Mouse (Mus musculus): ENCODE measurements around the gene Map3k12. TPM values are rescaled to one million over a fixed set of nuclear protein-coding genes. Genes with fewer than 3 reads are reported as not detected.

The Map3k12 gene
- polyA plus RNA-seq, 1 experiment from 2014 or later, result 14.3 TPM

- Histone ChIP-seq H3K4me1 (ENCODE audit: control insufficient read depth, insufficient read depth, low read length) (0 out of 2 replicates have a peak, but pooled peaks cover 3% of the 10 kb centered on the region), H3K27ac (replicated peaks; ENCODE audit: low read depth, low read length) (peak overlapping the region; percentile 90), H3K9ac (ENCODE audit: low read length) (peak overlapping the region; percentile 86), H3K36me3 (ENCODE audit: control insufficient read depth, insufficient read depth, low read length) (peaks cover 8% of the 10 kb centered on the region), H3K4me2 (ENCODE audit: low read depth, severe bottlenecking) (peak overlapping the region; percentile 56), H3K9me3 (ENCODE audit: control insufficient read depth, low read length) (no peaks in the 10 kb centered on the region), H3K4me3 (ENCODE audit: low read depth, low read length) (peak overlapping the region; percentile 70), H3K27me3 (ENCODE audit: control insufficient read depth, insufficient read depth, low read length) (no peaks in the 10 kb centered on the region)
- WGBS, result 1% methylated on average over 30 of the region's 67 CpGs
- DNase-seq (ENCODE audit: low spot score), result peak; percentile 87
- ATAC-seq (ENCODE audit: insufficient number of reproducible peaks, low FRiP score, low TSS enrichment, low read depth), result peak; percentile 40
Observed at GRCm38 (mm10) chr15:102470605-102471294, 46.1 kb downstream of the Map3k12 start.

GRCm38 (mm10) chr15:102470183-102470604, 46.7 kb downstream of the Map3k12 start, which contains the start of gene Pcbp2:
Gene Pcbp2, plus strand, starts transcription at chr15:102470539.
- Histone ChIP-seq H3K9ac (ENCODE audit: low read length) (peak within 1 kb of the TSS; percentile 86), H3K4me2 (ENCODE audit: low read depth, severe bottlenecking) (peak within 1 kb of the TSS; percentile 56), H3K27ac (replicated peaks; ENCODE audit: low read depth, low read length) (peak within 1 kb of the TSS; percentile 90), H3K4me1 (ENCODE audit: control insufficient read depth, insufficient read depth, low read length) (0 out of 2 replicates have a peak, but pooled peaks cover 3% of the 10 kb centered on the region), H3K36me3 (ENCODE audit: control insufficient read depth, insufficient read depth, low read length) (peaks cover 2% of the 10 kb centered on the region; the same call in 1 of the 2 replicates), H3K27me3 (ENCODE audit: control insufficient read depth, insufficient read depth, low read length) (no peaks in the 10 kb centered on the region), H3K9me3 (ENCODE audit: control insufficient read depth, low read length) (no peaks in the 10 kb centered on the region), H3K4me3 (ENCODE audit: low read depth, low read length) (peak within 1 kb of the TSS; percentile 70)
- under 1% methylated on average over 37 of the region's 40 CpGs for WGBS
- DNase-seq (ENCODE audit: low spot score) (peak; percentile 96), ATAC-seq (ENCODE audit: insufficient number of reproducible peaks, low FRiP score, low TSS enrichment, low read depth) (peak; percentile 97)

GRCm38 (mm10) chr15:102468675-102469370, 48.0 kb downstream of the Map3k12 start:
- Histone ChIP-seq H3K4me3 (ENCODE audit: low read depth, low read length) (no peak overlapping the region), H3K36me3 (ENCODE audit: control insufficient read depth, insufficient read depth, low read length) (peaks cover 2% of the 10 kb centered on the region; the same call in 1 of the 2 replicates), H3K27ac (replicated peaks; ENCODE audit: low read depth, low read length) (no peak overlapping the region), H3K27me3 (ENCODE audit: control insufficient read depth, insufficient read depth, low read length) (no peaks in the 10 kb centered on the region), H3K9ac (ENCODE audit: low read length) (no peak overlapping the region), H3K4me1 (ENCODE audit: control insufficient read depth, insufficient read depth, low read length) (0 out of 2 replicates have a peak, but pooled peaks cover 3% of the 10 kb centered on the region), H3K4me2 (ENCODE audit: low read depth, severe bottlenecking) (no peak overlapping the region), H3K9me3 (ENCODE audit: control insufficient read depth, low read length) (no peaks in the 10 kb centered on the region)
- WGBS, result 94% methylated on average over 9 of the region's 9 CpGs
- no peak for DNase-seq (ENCODE audit: low spot score)
- ATAC-seq (ENCODE audit: insufficient number of reproducible peaks, low FRiP score, low TSS enrichment, low read depth), result no peak

- Histone ChIP-seq H3K27ac (replicated peaks; ENCODE audit: low read depth, low read length) (no peak overlapping the region), H3K9ac (ENCODE audit: low read length) (no peak overlapping the region), H3K4me1 (ENCODE audit: control insufficient read depth, insufficient read depth, low read length) (no peaks in the 10 kb centered on the region), H3K4me3 (ENCODE audit: low read depth, low read length) (no peak overlapping the region), H3K9me3 (ENCODE audit: control insufficient read depth, low read length) (no peaks in the 10 kb centered on the region), H3K36me3 (ENCODE audit: control insufficient read depth, insufficient read depth, low read length) (no peaks in the 10 kb centered on the region), H3K27me3 (ENCODE audit: control insufficient read depth, insufficient read depth, low read length) (no peaks in the 10 kb centered on the region), H3K4me2 (ENCODE audit: low read depth, severe bottlenecking) (no peak overlapping the region)
- no peak for DNase-seq (ENCODE audit: low spot score)
- no peak for ATAC-seq (ENCODE audit: insufficient number of reproducible peaks, low FRiP score, low TSS enrichment, low read depth)
Observed at GRCm38 (mm10) chr15:102463666-102464065, 53.2 kb downstream of the Map3k12 start.

GRCm38 (mm10) chr15:102461430-102462075, 55.3 kb downstream of the Map3k12 start:
- H3K27ac ChIP-seq (replicated peaks; ENCODE audit: low read depth, low read length), result no peak overlapping the region
- no peaks in the 10 kb centered on the region for H3K36me3 ChIP-seq (ENCODE audit: control insufficient read depth, insufficient read depth, low read length)
- DNase-seq (ENCODE audit: low spot score) (no peak), ATAC-seq (ENCODE audit: insufficient number of reproducible peaks, low FRiP score, low TSS enrichment, low read depth) (no peak)
- no peaks in the 10 kb centered on the region for H3K27me3 ChIP-seq (ENCODE audit: control insufficient read depth, insufficient read depth, low read length)
- no peak overlapping the region for H3K9ac ChIP-seq (ENCODE audit: low read length)
- no peaks in the 10 kb centered on the region for H3K4me1 ChIP-seq (ENCODE audit: control insufficient read depth, insufficient read depth, low read length)
- no peak overlapping the region for H3K4me3 ChIP-seq (ENCODE audit: low read depth, low read length)
- H3K9me3 ChIP-seq (ENCODE audit: control insufficient read depth, low read length), result no peaks in the 10 kb centered on the region
- 84% methylated on average over 9 of the region's 9 CpGs for WGBS
- no peak overlapping the region for H3K4me2 ChIP-seq (ENCODE audit: low read depth, severe bottlenecking)

GRCm38 (mm10) chr15:102460971-102461370, 55.9 kb downstream of the Map3k12 start:
- Histone ChIP-seq H3K36me3 (ENCODE audit: control insufficient read depth, insufficient read depth, low read length) (no peaks in the 10 kb centered on the region), H3K27ac (replicated peaks; ENCODE audit: low read depth, low read length) (no peak overlapping the region), H3K4me3 (ENCODE audit: low read depth, low read length) (no peak overlapping the region), H3K9ac (ENCODE audit: low read length) (no peak overlapping the region), H3K9me3 (ENCODE audit: control insufficient read depth, low read length) (no peaks in the 10 kb centered on the region), H3K4me1 (ENCODE audit: control insufficient read depth, insufficient read depth, low read length) (no peaks in the 10 kb centered on the region), H3K27me3 (ENCODE audit: control insufficient read depth, insufficient read depth, low read length) (no peaks in the 10 kb centered on the region), H3K4me2 (ENCODE audit: low read depth, severe bottlenecking) (no peak overlapping the region)
- ATAC-seq (ENCODE audit: insufficient number of reproducible peaks, low FRiP score, low TSS enrichment, low read depth) (no peak), DNase-seq (ENCODE audit: low spot score) (no peak)
- WGBS, result 63% methylated on average over 4 of the region's 4 CpGs

GRCm38 (mm10) chr15:102460409-102460808, 56.5 kb downstream of the Map3k12 start:
- H3K4me3 ChIP-seq (ENCODE audit: low read depth, low read length), result no peak overlapping the region
- H3K27ac ChIP-seq (replicated peaks; ENCODE audit: low read depth, low read length), result no peak overlapping the region
- no peak overlapping the region for H3K4me2 ChIP-seq (ENCODE audit: low read depth, severe bottlenecking)
- H3K4me1 ChIP-seq (ENCODE audit: control insufficient read depth, insufficient read depth, low read length), result no peaks in the 10 kb centered on the region
- no peaks in the 10 kb centered on the region for H3K36me3 ChIP-seq (ENCODE audit: control insufficient read depth, insufficient read depth, low read length)
- 86% methylated on average over 12 of the region's 12 CpGs for WGBS
- H3K27me3 ChIP-seq (ENCODE audit: control insufficient read depth, insufficient read depth, low read length), result no peaks in the 10 kb centered on the region
- no peak overlapping the region for H3K9ac ChIP-seq (ENCODE audit: low read length)
- ATAC-seq (ENCODE audit: insufficient number of reproducible peaks, low FRiP score, low TSS enrichment, low read depth), result no peak
- no peak for DNase-seq (ENCODE audit: low spot score)
- H3K9me3 ChIP-seq (ENCODE audit: control insufficient read depth, low read length), result no peaks in the 10 kb centered on the region

GRCm38 (mm10) chr15:102459847-102460246, 57.0 kb downstream of the Map3k12 start:
- ATAC-seq (ENCODE audit: insufficient number of reproducible peaks, low FRiP score, low TSS enrichment, low read depth), result no peak
- no peak for DNase-seq (ENCODE audit: low spot score)
- Histone ChIP-seq H3K27me3 (ENCODE audit: control insufficient read depth, insufficient read depth, low read length) (no peaks in the 10 kb centered on the region), H3K36me3 (ENCODE audit: control insufficient read depth, insufficient read depth, low read length) (no peaks in the 10 kb centered on the region), H3K4me1 (ENCODE audit: control insufficient read depth, insufficient read depth, low read length) (no peaks in the 10 kb centered on the region), H3K27ac (replicated peaks; ENCODE audit: low read depth, low read length) (no peak overlapping the region), H3K4me3 (ENCODE audit: low read depth, low read length) (no peak overlapping the region), H3K9me3 (ENCODE audit: control insufficient read depth, low read length) (no peaks in the 10 kb centered on the region), H3K4me2 (ENCODE audit: low read depth, severe bottlenecking) (no peak overlapping the region), H3K9ac (ENCODE audit: low read length) (no peak overlapping the region)
- WGBS, result 72% methylated on average over 5 of the region's 5 CpGs
